Mouse (Mus musculus): Measurements from ENCODE around the gene Gsta3. TPM values are rescaled to one million over a fixed set of nuclear protein-coding genes. Genes with fewer than 3 reads are reported as not detected.

Gene Gsta3
- polyA plus RNA-seq, 1 experiment from 2014 or later = 0.31 TPM

DNA sequence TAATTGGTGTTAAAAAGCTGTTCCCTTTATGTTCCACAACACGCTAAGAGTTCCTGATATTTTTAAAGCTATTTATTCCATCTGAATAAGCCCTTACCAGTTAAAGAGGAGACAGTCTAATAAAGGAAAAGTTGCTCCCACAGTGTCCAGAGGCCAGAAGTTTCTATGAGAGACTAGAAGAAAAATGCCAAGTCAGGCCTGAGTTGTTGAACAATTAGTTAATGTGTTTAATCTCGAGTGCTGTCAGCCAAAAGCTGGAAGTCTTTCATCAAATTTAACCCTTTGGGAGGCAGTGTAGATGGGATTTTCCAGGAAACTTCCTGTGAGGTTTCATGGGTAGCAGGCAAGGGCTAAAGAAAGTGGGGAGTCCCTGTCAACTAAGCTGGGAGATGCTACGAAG lies 59.4 kb downstream of the Gsta3 start:
- H3K4me3 ChIP-seq (ENCODE audit: low read depth, low read length) = no peak overlapping the region
- ATAC-seq (ENCODE audit: low FRiP score) (no peak), DNase-seq (ENCODE audit: low spot score) (no peak)
- no peak overlapping the region for H3K9ac ChIP-seq (ENCODE audit: low read depth, low read length)
- no peaks in the 10 kb centered on the region for H3K9me3 ChIP-seq (ENCODE audit: control insufficient read depth, low read length)
- no peak overlapping the region for H3K27ac ChIP-seq (ENCODE audit: low read depth, low read length)
- H3K4me1 ChIP-seq (replicated peaks; ENCODE audit: control insufficient read depth, insufficient read depth, low read length) = no peaks in the 10 kb centered on the region
- 74% methylated on average over 3 of the region's 3 CpGs for WGBS
- no peaks in the 10 kb centered on the region for H3K36me3 ChIP-seq (ENCODE audit: control insufficient read depth, insufficient read depth, low read length)
- no peaks in the 10 kb centered on the region for H3K27me3 ChIP-seq (ENCODE audit: control insufficient read depth, insufficient read depth, low read length)
- H3K4me2 ChIP-seq (replicated peaks; ENCODE audit: low read depth, low read length) = no peak overlapping the region

DNA sequence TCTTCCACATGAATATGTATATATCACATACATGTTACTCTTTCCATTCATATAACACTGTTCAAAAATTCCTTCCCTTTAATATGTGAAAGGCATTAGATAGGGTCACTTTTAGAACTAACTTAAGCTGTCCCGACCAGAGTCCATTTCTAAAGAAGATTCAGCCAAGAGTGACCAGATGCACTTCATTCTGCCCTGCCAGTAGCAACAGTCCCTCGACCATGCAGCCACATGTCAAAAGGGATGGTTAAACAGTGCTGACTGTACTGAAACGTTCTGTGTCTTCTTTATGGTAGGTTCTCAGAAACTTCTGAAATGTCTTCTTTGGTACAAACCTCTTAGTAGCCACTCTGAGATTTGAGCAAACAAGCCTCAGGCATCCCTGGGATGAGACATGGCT lies 61.3 kb downstream of the Gsta3 start:
- no peaks in the 10 kb centered on the region for H3K9me3 ChIP-seq (ENCODE audit: control insufficient read depth, low read length)
- DNase-seq (ENCODE audit: low spot score) = no peak
- no peaks in the 10 kb centered on the region for H3K27me3 ChIP-seq (ENCODE audit: control insufficient read depth, insufficient read depth, low read length)
- WGBS = 81% methylated on average over 3 of the region's 3 CpGs
- no peak for ATAC-seq (ENCODE audit: low FRiP score)
- no peaks in the 10 kb centered on the region for H3K36me3 ChIP-seq (ENCODE audit: control insufficient read depth, insufficient read depth, low read length)
- no peaks in the 10 kb centered on the region for H3K4me1 ChIP-seq (replicated peaks; ENCODE audit: control insufficient read depth, insufficient read depth, low read length)
- H3K27ac ChIP-seq (ENCODE audit: low read depth, low read length) = no peak overlapping the region
- no peak overlapping the region for H3K4me2 ChIP-seq (replicated peaks; ENCODE audit: low read depth, low read length)
- no peak overlapping the region for H3K9ac ChIP-seq (ENCODE audit: low read depth, low read length)
- H3K4me3 ChIP-seq (ENCODE audit: low read depth, low read length) = no peak overlapping the region

DNA sequence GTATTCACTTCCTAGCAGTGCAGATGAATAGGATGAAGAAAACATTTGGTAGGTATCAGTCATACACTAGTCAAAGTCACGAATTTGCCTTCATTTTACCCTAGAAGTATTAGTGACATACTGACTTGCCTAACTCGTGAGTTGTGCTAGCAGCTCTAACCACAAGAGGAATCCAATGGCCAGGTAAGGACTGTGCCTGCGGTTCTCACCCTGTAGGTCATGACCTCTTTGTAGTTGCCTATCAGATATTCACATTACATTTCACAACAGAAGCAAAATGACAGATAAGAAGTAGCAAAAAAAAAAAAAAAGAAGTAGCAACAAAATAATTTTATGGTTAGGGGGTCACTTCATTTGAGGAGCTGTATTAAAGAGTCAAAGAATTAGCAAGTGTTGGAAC lies 63.8 kb downstream of the Gsta3 start:
- Histone ChIP-seq H3K9me3 (ENCODE audit: control insufficient read depth, low read length) (no peaks in the 10 kb centered on the region), H3K4me1 (replicated peaks; ENCODE audit: control insufficient read depth, insufficient read depth, low read length) (no peaks in the 10 kb centered on the region), H3K36me3 (ENCODE audit: control insufficient read depth, insufficient read depth, low read length) (no peaks in the 10 kb centered on the region), H3K9ac (ENCODE audit: low read depth, low read length) (no peak overlapping the region), H3K4me2 (replicated peaks; ENCODE audit: low read depth, low read length) (no peak overlapping the region), H3K27me3 (ENCODE audit: control insufficient read depth, insufficient read depth, low read length) (no peaks in the 10 kb centered on the region), H3K4me3 (ENCODE audit: low read depth, low read length) (no peak overlapping the region), H3K27ac (ENCODE audit: low read depth, low read length) (no peak overlapping the region)
- no peak for ATAC-seq (ENCODE audit: low FRiP score)
- WGBS = 87% methylated on average over 3 of the region's 3 CpGs
- DNase-seq (ENCODE audit: low spot score) = no peak

DNA sequence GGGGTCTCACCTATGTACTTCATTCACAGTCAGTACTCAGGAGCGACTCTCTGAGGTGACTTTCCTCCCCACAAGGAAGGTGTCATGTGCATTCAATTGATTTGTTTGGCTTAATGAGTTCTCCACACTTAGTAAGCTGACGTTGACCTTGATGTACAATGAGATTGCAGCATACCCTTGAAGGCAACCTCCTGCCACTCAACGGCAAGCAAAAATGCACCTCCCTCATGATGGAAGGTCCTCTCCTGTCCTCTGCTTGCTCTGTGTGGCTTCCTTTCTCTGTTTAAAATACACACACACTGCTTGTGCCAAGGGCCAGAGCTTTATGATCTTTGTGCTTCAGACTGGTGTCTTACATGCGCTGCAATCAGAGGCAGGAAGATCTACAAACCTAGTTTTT lies 64.3 kb downstream of the Gsta3 start:
- Histone ChIP-seq H3K27me3 (ENCODE audit: control insufficient read depth, insufficient read depth, low read length) (no peaks in the 10 kb centered on the region), H3K4me3 (ENCODE audit: low read depth, low read length) (no peak overlapping the region), H3K4me1 (replicated peaks; ENCODE audit: control insufficient read depth, insufficient read depth, low read length) (no peaks in the 10 kb centered on the region), H3K9ac (ENCODE audit: low read depth, low read length) (no peak overlapping the region), H3K4me2 (replicated peaks; ENCODE audit: low read depth, low read length) (no peak overlapping the region), H3K27ac (ENCODE audit: low read depth, low read length) (no peak overlapping the region), H3K36me3 (ENCODE audit: control insufficient read depth, insufficient read depth, low read length) (no peaks in the 10 kb centered on the region), H3K9me3 (ENCODE audit: control insufficient read depth, low read length) (no peaks in the 10 kb centered on the region)
- WGBS = 87% methylated on average over 4 of the region's 4 CpGs
- ATAC-seq (ENCODE audit: low FRiP score) (no peak), DNase-seq (ENCODE audit: low spot score) (no peak)

DNA sequence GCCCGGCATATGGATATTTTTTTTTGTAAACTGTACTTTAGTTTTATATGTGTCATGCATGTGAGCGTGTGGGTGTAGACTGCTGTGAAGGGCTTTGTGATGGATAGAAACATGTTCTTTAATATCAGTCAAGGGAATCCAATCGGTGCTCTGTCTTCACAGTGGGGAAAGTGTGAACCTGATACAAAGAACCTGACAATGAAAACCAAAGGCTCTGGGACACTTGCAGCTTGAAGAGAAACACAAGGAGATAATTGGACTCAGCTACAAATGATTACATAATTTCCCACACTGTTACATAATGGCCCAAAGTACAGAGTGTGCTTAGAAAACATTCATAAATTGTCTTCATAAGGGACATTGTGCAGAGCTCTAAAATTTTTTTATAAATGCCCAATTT lies 65.1 kb downstream of the Gsta3 start:
- DNase-seq (ENCODE audit: low spot score) = no peak
- Histone ChIP-seq H3K9ac (ENCODE audit: low read depth, low read length) (no peak overlapping the region), H3K4me2 (replicated peaks; ENCODE audit: low read depth, low read length) (no peak overlapping the region), H3K9me3 (ENCODE audit: control insufficient read depth, low read length) (no peaks in the 10 kb centered on the region), H3K27ac (ENCODE audit: low read depth, low read length) (no peak overlapping the region), H3K36me3 (ENCODE audit: control insufficient read depth, insufficient read depth, low read length) (no peaks in the 10 kb centered on the region), H3K4me3 (ENCODE audit: low read depth, low read length) (no peak overlapping the region), H3K4me1 (replicated peaks; ENCODE audit: control insufficient read depth, insufficient read depth, low read length) (no peaks in the 10 kb centered on the region), H3K27me3 (ENCODE audit: control insufficient read depth, insufficient read depth, low read length) (no peaks in the 10 kb centered on the region)
- whole genome bisulfite sequencing = 95% methylated on average over 3 of the region's 3 CpGs
- ATAC-seq (ENCODE audit: low FRiP score) = no peak

DNA sequence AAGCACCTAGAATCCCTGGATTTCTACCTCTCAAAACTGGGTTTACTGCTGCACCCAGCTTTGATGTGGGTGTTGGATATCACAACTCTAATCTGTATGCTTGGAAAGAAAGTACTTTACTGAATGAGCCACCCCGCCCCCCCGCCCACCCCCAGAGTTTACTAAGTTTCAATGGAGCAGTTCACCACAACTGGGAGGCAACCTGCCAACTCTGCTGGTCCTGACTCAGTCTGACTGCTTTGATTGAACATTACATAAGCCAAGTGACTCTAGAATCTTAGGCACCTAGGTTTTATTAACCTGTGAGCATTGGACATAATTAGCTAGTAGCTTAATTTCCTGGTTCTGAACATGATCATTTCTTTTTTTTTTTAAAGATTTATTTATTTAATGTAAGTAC lies 73.9 kb downstream of the Gsta3 start:
- Histone ChIP-seq H3K9ac (ENCODE audit: low read depth, low read length) (no peak overlapping the region), H3K36me3 (ENCODE audit: control insufficient read depth, insufficient read depth, low read length) (no peaks in the 10 kb centered on the region), H3K4me3 (ENCODE audit: low read depth, low read length) (no peak overlapping the region), H3K9me3 (ENCODE audit: control insufficient read depth, low read length) (no peaks in the 10 kb centered on the region), H3K27ac (ENCODE audit: low read depth, low read length) (no peak overlapping the region), H3K27me3 (ENCODE audit: control insufficient read depth, insufficient read depth, low read length) (no peaks in the 10 kb centered on the region), H3K4me1 (replicated peaks; ENCODE audit: control insufficient read depth, insufficient read depth, low read length) (no peaks in the 10 kb centered on the region), H3K4me2 (replicated peaks; ENCODE audit: low read depth, low read length) (no peak overlapping the region)
- DNase-seq (ENCODE audit: low spot score) (no peak), ATAC-seq (ENCODE audit: low FRiP score) (no peak)
- WGBS = 97% methylated on average over 2 of the region's 2 CpGs

Other genes starting within 250 kb of the Gsta3 start
- 6.2 and 6.6 TPM in 2 replicates for gene Tram2, start 161.4 kb upstream of the Gsta3 start, polyA plus RNA-seq (2014; fragmentation: Nextera tagmentation; extraction: Ambion mirVana)
- 10.9 and 13.5 TPM in 2 replicates for gene Tmem14a, start 22.0 kb upstream of the Gsta3 start, polyA plus RNA-seq (2014; fragmentation: Nextera tagmentation; extraction: Ambion mirVana)
- gene Khdc1a, start 109.1 kb downstream of the Gsta3 start, polyA plus RNA-seq (2014; fragmentation: Nextera tagmentation; extraction: Ambion mirVana) = not detected in 2 replicates
- gene Khdc1c, start 127.7 kb downstream of the Gsta3 start, polyA plus RNA-seq (2014; fragmentation: Nextera tagmentation; extraction: Ambion mirVana) = not detected in 2 replicates
- 0.09 TPM in 1 of 2 replicates, not detected in the other for gene Khdc1b, start 143.0 kb downstream of the Gsta3 start, polyA plus RNA-seq (2014; fragmentation: Nextera tagmentation; extraction: Ambion mirVana)

All from hindbrain, embryonic 11.5 days (tissue).